Mouse (Mus musculus) ovary, postnatal 10 days (tissue): ENCODE measurements around the gene Fam227b.

ENCODE experiments used
- DNase-seq: peaks from one replicate; pipeline ENCODE4 v3.0.0; 2022; ENCODE audit warnings: low spot score

Gene Fam227b

GRCm38 (mm10) chr2:126006088-126006487 lies 145.7 kb downstream of the Fam227b start:
- DNase-seq, result peak; percentile 10

- no peak for DNase-seq
Measured at GRCm38 (mm10) chr2:126002291-126002690, 149.5 kb downstream of the Fam227b start.

GRCm38 (mm10) chr2:125975808-125976345 lies 175.9 kb downstream of the Fam227b start:
- no peak for DNase-seq

GRCm38 (mm10) chr2:125975206-125975605 lies 176.6 kb downstream of the Fam227b start:
- no peak for DNase-seq

DNA sequence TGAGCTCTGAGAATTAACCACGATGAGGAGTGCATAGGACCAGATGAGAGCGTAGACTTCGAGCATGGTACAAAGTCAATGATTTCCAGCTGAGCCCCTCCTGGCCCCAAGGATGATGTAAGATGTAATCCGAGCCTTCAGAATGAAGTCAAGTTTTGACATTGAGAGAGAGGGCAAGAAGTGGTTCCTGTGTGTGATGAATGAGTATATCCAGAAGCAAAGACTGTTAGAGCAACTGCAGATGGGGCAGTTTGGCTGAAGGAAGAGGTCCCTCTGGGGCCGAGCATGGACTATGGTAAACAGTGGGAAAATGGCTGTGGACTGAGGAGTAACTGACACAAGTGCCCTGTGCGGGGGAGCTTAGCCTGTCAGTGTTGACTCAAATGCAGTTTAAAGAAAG lies 178.6 kb downstream of the Fam227b start:
- no peak for DNase-seq

DNA sequence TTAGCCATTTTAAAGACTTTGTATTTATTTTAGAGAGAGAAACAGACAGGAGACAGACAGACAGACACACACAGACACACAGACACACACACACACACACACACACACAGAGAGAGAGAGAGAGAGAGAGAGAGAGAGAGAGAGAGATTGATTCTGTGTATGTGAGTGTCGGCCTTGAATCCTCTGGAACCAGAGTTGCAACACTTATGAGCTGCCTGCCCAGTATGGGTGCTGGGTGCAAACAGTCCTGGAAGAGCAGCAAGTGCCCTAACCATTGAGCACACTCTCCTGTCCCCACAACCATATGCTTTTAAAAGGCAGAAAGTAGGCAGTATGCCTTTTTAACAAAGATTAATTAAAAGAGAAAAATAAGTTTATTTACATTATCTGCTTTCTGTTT lies 183.0 kb downstream of the Fam227b start:
- DNase-seq, result no peak

GRCm38 (mm10) chr2:125948195-125948594 lies 203.6 kb downstream of the Fam227b start:
- no peak for DNase-seq

- DNase-seq, result no peak
Measured at GRCm38 (mm10) chr2:125943301-125943700, 208.5 kb downstream of the Fam227b start.

GRCm38 (mm10) chr2:125941111-125941785 lies 210.6 kb downstream of the Fam227b start:
- no peak for DNase-seq

DNA sequence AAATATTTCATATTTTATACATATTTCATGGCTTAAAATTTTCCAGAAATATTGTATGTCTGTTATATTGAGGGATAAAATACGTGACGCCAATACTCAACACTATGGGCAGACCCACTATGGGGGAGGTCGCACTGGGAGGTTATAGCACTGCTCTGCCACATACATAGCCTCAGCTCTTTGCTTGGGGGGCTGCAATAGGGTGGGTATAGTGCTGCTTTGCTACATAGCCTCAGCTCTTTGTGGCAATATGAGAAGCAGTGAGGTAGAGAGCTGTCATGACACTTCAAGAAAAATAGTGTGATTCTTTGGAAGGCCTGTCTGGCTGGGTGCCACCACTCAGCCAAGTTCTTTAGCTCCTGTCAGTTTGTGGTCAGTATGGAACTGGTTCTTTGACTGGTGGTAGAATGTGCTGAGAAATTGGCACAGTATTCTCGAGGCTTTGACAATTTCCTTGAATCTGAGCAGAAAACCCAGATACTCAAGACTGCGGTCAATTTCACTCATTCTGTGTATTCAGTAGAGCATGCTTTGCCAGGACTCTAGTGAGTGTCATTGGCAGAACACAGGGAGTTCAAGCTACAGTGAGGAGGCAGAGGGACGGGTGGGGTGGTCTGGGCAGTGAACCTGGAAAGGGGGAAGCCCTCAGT lies 212.7 kb downstream of the Fam227b start:
- DNase-seq, result no peak

DNA sequence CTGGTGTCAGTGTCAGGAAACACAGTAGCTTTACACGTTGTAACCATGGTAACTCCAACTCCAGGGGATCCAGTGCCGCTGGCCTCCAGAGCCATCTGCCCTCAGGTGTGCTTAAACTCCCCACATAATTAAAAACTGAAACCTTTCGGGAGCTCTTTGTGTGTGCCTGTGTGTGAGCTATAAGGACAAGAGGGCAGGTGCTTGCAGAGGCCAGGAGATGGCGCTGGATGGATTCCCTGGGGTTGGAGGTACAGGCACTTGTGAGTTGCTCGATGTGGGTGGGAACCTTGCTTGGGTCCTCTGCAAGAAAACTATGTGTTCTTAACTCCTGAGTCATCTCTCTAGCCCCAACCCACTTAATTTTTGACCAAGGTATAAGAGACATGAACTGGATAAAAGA lies 215.4 kb downstream of the Fam227b start:
- no peak for DNase-seq

- no peak for DNase-seq
Measured at GRCm38 (mm10) chr2:125933977-125934376, 217.8 kb downstream of the Fam227b start.
